Mouse (Mus musculus) testis, adult 2 months (tissue): ENCODE data around the gene C2cd4d.

Experiments
- CTCF ChIP-seq: fragments of 200-500 bp; IDR thresholded peaks from 2 replicates; pipeline ENCODE4 v1.5.1; 2012; ENCODE audit warnings: low read depth, mild to moderate bottlenecking, inconsistent platforms, low read length, moderate library complexity; ENCODE audit not compliant: control insufficient read depth, insufficient read depth, insufficient replicate concordance
- POLR2A ChIP-seq: fragments of 200-500 bp; IDR thresholded peaks from 2 replicates; pipeline ENCODE4 v1.6.1; 2012; ENCODE audit warnings: low read depth, mild to moderate bottlenecking, inconsistent platforms, low read length, moderate library complexity; ENCODE audit not compliant: control insufficient read depth

GRCm38 (mm10) chr3:94382308-94382707 is 20.1 kb downstream of the C2cd4d start:
- TF ChIP-seq POLR2A (no peak), CTCF (no peak)
